Mouse (Mus musculus): ENCODE results near the gene Jade3.
A peak's percentile ranks its signal among the peaks of the same experiment; 100 is the strongest.
"Not testable (repeated sequence)": the region's sequence is repeated elsewhere in the genome, so short reads cannot be mapped to it uniquely, and the experiment has no call there.

Jade3 gene

GRCm38 (mm10) chrX:20425140-20425838 lies at the start of gene Jade3:
Gene Jade3, plus strand, starts transcription at chrX:20425688.
- peak; percentile 91 for DNase-seq

- no peak for DNase-seq
Measured at GRCm38 (mm10) chrX:20379347-20380014, 46.0 kb upstream of the Jade3 start.

- DNase-seq = no peak
Measured at GRCm38 (mm10) chrX:20382260-20382659, 43.2 kb upstream of the Jade3 start.

- no peak for DNase-seq
Measured at GRCm38 (mm10) chrX:20387006-20387405, 38.5 kb upstream of the Jade3 start.

GRCm38 (mm10) chrX:20391964-20392363 lies 33.5 kb upstream of the Jade3 start:
- not testable (repeated sequence) for DNase-seq

- no peak for DNase-seq
Measured at GRCm38 (mm10) chrX:20392942-20393341, 32.5 kb upstream of the Jade3 start.

GRCm38 (mm10) chrX:20404068-20404467 lies 21.4 kb upstream of the Jade3 start:
- no peak for DNase-seq

GRCm38 (mm10) chrX:20406909-20407308 lies 18.6 kb upstream of the Jade3 start:
- DNase-seq = no peak

- DNase-seq = peak; percentile 12
Measured at GRCm38 (mm10) chrX:20407676-20408075, 17.8 kb upstream of the Jade3 start.

GRCm38 (mm10) chrX:20411382-20411781 lies 14.1 kb upstream of the Jade3 start:
- no peak for DNase-seq

GRCm38 (mm10) chrX:20412221-20412620 lies 13.3 kb upstream of the Jade3 start:
- DNase-seq = no peak

- DNase-seq = peak; percentile 37
Measured at GRCm38 (mm10) chrX:20414885-20415622, 10.4 kb upstream of the Jade3 start.

- no peak for DNase-seq
Measured at GRCm38 (mm10) chrX:20418461-20418860, 7.0 kb upstream of the Jade3 start.

- DNase-seq = no peak
Measured at GRCm38 (mm10) chrX:20419536-20419935, 6.0 kb upstream of the Jade3 start.

GRCm38 (mm10) chrX:20425839-20426449 lies 456 bp downstream of the Jade3 start:
- DNase-seq = peak; percentile 27

- DNase-seq = no peak
Measured at GRCm38 (mm10) chrX:20483213-20483612, 57.7 kb downstream of the Jade3 start.

- no peak for DNase-seq
Measured at GRCm38 (mm10) chrX:20497682-20498081, 72.2 kb downstream of the Jade3 start.

- no peak for DNase-seq
Measured at GRCm38 (mm10) chrX:20520290-20520939, 94.9 kb downstream of the Jade3 start.

GRCm38 (mm10) chrX:20521578-20521977 lies 96.1 kb downstream of the Jade3 start:
- DNase-seq = no peak

- no peak for DNase-seq
Measured at GRCm38 (mm10) chrX:20532621-20533020, 107.1 kb downstream of the Jade3 start.

- no peak for DNase-seq
Measured at GRCm38 (mm10) chrX:20543867-20544266, 118.4 kb downstream of the Jade3 start.

- no peak for DNase-seq
Measured at GRCm38 (mm10) chrX:20547609-20548008, 122.1 kb downstream of the Jade3 start.
